ENCODE assay signal across 1 mouse cellular context in genomic region chr5:65704765-65705678, GRCm38 (mm10).
A peak's percentile ranks its signal among the peaks of the same experiment; 100 is the strongest.
TF ChIP-seq lines count a peak whose summit lies in the region.

No protein-coding gene starts in this region.

TF ChIP-seq in MEL, 35 proteins besides CTCF, POLR2A, EP300 and RAD21 (continued from another document):
- TF ChIP-seq CHD2 (IDR thresholded peaks at IDR 0.05; ENCODE audit: low read length) (no peak), GABPA (IDR thresholded peaks at IDR 0.05; ENCODE audit: low read depth, low read length) (no peak), TCF12 (IDR thresholded peaks at IDR 0.05; ENCODE audit: low read depth, low read length) (peak; percentile 34; the same call in 1 of the 2 replicates), ZKSCAN1 (IDR thresholded peaks at IDR 0.05; ENCODE audit: low read depth, low read length) (no peak; the same call in 1 of the 2 replicates), ZNF384 (IDR thresholded peaks at IDR 0.05; ENCODE audit: low read depth, low read length) (peak; percentile 78), RCOR1 (IDR thresholded peaks at IDR 0.05; ENCODE audit: low read depth, low read length) (no peak), TAL1 (IDR thresholded peaks at IDR 0.05; ENCODE audit: low read length) (no peak), POLR2AphosphoS2 (IDR thresholded peaks at IDR 0.05; ENCODE audit: low read length) (0 out of 2 replicates have a peak, but pooled peaks have one; percentile 42), BHLHE40 (IDR thresholded peaks at IDR 0.05; ENCODE audit: borderline replicate concordance, low read depth, low read length) (no peak), ZC3H11A (IDR thresholded peaks at IDR 0.05; ENCODE audit: low read depth, low read length) (no peak), MAZ (IDR thresholded peaks at IDR 0.05; ENCODE audit: low read depth, low read length) (no peak), JUND (IDR thresholded peaks at IDR 0.05; ENCODE audit: low read depth, low read length) (no peak), SMC3 (IDR thresholded peaks at IDR 0.05; ENCODE audit: low read depth, low read length) (peak; percentile 21; the same call in 1 of the 2 replicates), USF1 (IDR thresholded peaks at IDR 0.05; ENCODE audit: low read depth, low read length) (0 out of 2 replicates have a peak, but pooled peaks have one; percentile 28), MXI1 (IDR thresholded peaks at IDR 0.05; ENCODE audit: low read depth, low read length) (no peak; the same call in 1 of the 2 replicates), MAX (IDR thresholded peaks at IDR 0.05; ENCODE audit: low read length) (peak; percentile 51), NELFE (IDR thresholded peaks at IDR 0.05; ENCODE audit: low read depth, low read length) (no peak; the same call in 1 of the 2 replicates), TBP (IDR thresholded peaks at IDR 0.05; ENCODE audit: low read depth, low read length) (peak; percentile 93), MYC (IDR thresholded peaks at IDR 0.05; ENCODE audit: low read depth, low read length) (peak; percentile 61; the same call in 1 of the 2 replicates), POLR2AphosphoS5 (IDR thresholded peaks at IDR 0.05; ENCODE audit: borderline replicate concordance, low read depth, low read length) (no peak), UBTF (IDR thresholded peaks at IDR 0.05; ENCODE audit: borderline replicate concordance, insufficient read depth, low read depth, low read length) (no peak), ETS1 (IDR thresholded peaks at IDR 0.05; ENCODE audit: low read depth, low read length) (peak; percentile 93), MYB (IDR thresholded peaks at IDR 0.05; ENCODE audit: low read depth, low read length) (no peak)
